Mouse (Mus musculus): ENCODE measurements at regions not wholly inside any gene's neighbourhood (a gene's known extent, or its start where the extent isn't known, plus 50 kb on each side); places are given as distances from the start of the nearest gene placed in this dataset.
"Not testable (repeated sequence)": the region's sequence is repeated elsewhere in the genome, so short reads cannot be mapped to it uniquely, and the experiment has no call there.

DNA sequence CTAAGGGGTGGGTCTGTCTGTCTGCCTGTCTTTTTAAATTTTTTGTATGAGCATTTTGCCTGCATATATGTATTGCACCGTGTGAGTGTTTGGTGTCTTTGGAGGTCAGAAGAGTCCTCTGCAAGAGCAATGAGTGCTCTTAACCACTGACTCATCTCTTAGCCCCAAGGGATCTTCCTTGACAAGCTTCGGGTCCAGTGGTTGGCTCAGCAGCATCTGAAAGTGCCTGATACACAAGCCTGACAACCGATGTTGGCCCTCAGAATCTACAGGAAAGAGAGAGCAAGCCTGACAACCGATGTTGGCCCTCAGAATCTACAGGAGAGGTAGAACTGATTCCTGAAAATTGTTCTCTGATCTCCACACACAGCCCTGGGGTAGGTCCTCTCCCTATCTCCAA is 110.7 kb upstream of the Teddm2 start:
- ATAC-seq (replicated peaks; ENCODE audit: low read depth, poor library complexity, severe bottlenecking), result no peak

DNA sequence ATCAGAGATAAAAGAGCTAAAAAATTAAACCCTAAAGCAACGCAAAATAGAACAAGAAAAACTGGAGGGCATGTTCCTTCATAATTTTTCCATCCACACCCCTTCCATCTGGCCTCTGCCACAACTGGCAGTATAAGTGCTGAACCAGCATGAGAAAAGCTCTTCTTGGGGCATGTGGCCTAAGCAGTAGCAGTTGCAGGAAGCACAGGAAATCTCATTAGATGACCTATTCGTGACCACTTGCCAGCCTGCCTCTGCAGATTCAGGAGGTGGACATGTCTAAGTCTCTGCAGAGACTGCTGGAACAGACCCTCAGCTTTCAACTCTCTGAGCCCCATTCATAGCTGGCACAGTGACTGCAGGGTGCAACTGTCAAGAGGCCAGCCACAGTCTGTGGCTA is 116.5 kb upstream of the Teddm2 start:
- no peak for ATAC-seq (replicated peaks; ENCODE audit: low read depth, poor library complexity, severe bottlenecking)

DNA sequence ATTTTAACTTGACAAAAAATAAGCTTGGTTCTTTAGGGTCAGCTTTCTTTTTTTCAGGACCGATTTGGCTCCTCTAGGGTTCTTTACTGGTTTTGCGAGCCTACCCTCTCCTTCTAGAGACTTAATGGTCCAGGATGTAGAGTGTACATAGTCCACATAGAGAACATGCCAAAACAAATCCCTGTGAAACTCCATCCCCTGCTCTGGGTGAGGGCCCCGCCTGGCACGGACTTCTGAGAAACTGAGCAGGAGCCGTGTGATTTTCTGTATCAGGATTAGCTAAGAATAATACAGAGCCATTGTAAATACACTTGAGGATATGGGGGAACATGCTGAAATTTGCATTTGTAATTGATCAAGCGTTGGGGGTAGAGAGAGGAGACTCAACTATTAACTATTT is 118.2 kb upstream of the Teddm2 start:
- no peak for ATAC-seq (replicated peaks; ENCODE audit: low read depth, poor library complexity, severe bottlenecking)

DNA sequence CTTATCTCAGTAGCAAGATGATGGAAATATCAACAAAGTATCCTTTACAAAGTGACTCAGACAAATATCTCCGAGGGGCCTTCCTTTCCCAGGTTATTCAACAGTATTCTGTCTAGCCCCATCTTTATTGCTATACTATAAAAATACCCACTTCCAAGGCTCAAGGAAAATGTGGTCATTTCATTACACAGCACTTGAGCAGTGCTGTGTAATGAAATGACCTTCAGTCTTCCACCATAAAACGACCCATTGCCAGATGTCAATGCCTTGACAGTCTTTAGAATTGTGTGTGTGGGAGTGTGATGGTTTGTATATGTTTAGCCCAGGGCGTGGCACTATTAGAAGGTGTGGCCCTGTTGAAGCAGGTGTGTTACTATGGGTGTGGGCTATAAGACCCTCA is 124.3 kb upstream of the Teddm2 start:
- no peak for ATAC-seq (replicated peaks; ENCODE audit: low read depth, poor library complexity, severe bottlenecking)

DNA sequence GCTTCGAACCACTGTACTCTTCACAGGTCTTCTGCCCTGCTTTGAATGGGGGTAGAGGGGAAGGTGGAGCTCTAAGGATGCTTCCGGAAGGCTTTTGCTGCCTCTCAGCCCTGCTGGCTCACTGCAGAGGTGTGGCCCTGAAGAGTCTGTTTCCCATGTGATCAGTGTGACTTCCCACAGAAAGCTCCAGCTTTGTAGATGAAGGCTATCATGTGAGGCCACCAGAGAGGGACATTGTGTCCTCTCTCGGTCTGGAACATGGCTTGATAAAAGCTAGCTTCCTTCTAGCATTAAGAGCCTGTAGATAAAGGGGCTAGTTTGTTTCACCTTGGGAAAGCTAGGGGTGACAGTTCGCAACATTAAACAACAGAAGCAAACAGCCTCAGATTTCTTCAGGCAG is 127.3 kb upstream of the Teddm2 start:
- no peak for ATAC-seq (replicated peaks; ENCODE audit: low read depth, poor library complexity, severe bottlenecking)

DNA sequence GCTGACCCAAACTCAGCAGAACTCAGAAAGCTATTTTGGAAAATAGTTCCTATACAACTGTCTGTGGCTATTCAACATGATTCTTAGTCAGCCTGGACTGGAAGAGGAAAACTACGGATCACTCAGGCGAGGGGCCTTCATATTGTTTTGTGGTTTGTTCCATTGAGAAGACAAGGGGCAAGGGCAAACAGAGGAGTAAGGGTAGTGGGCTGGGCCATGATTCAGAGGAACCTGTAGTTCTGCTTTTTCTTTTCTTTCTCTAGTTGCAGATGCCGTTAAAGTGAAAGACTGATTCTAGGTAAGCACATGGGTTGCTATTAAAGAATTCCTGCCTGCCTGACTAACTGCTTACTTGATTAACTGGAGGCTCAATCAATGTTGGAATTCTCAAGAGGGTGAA is 129.8 kb upstream of the Teddm2 start:
- 0 out of 2 replicates have a peak, but pooled peaks have one; percentile 9 for ATAC-seq (replicated peaks; ENCODE audit: low read depth, poor library complexity, severe bottlenecking)

DNA sequence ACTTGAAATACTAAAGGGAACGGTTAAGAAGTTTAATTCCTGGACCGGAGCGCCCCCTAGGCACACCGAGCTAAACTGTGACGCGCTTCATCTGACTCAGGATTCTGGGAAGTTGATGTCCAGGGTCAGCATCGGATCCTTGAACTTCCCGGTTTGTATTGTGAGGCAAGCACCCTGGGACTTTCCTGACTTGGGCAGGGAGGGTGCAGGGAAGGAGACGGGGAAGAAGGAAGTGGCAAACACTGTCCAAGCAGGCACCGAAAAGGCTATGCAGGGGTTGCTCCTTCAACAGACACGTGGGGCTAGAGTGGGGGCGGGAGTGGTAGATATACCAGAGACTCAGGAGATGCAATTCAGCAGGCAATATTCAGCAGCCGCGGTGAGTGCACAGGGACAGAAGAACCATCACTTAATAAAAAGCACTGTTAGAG is 132.7 kb upstream of the Teddm2 start:
- peak; percentile 28 for ATAC-seq (replicated peaks; ENCODE audit: low read depth, poor library complexity, severe bottlenecking)

DNA sequence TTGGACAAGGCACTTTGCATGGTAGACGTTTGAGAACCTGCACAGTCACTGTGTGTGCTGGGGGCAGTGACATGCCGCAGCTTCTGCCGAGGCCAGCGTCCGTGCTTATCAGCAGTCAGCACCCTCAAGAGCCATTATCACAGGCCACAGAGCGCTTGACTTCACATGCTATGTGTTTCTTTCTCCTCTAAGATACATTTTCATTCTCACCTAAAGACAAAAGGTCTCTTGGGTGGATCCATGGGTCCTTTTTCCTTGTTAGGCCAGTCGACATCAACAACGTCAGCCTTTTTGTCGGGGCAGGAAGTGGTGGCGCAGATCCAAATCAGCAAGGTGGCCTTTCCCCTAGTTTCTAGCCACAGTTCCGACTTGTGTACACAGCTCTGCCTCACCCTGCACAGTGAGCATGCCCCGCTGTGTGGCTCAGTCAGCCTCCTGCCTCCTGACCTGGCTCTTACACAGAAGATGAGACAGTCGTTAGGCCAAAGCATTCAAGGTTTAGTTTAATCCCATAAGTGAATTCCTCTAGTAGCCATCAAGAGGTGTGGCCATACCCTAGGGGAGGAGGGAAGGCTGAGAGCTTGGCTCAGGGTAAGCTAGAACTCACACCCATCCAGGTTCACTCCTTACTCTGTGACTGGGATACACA is 134.1 kb upstream of the Teddm2 start:
- peak; percentile 83 for ATAC-seq (replicated peaks; ENCODE audit: low read depth, poor library complexity, severe bottlenecking)

DNA sequence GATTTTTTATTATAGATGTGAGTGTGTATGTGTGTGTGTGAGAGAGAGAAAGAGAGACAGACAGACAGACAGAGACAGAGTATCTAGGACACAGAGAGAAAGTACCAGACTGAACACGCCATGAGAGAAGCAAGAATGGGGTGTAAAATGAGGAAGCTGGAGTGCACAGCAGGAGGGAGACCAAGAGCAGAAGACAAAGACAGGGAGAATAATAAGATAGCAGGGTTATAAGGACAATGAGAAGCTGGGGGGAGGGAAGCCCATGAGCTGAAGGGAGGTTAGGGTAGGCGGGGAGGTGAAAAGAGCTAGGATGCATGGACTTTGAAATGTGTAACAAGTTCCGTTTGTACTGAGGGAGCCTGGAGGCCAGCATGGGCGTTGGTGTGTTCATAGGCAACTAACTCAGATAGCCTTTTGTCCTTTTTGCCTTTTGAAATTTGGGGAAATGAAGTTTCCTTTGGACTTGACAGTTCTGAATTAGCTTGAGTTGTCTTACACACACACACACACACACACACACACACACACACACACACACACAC is 136.8 kb upstream of the Teddm2 start:
- ATAC-seq (replicated peaks; ENCODE audit: low read depth, poor library complexity, severe bottlenecking), result no peak

DNA sequence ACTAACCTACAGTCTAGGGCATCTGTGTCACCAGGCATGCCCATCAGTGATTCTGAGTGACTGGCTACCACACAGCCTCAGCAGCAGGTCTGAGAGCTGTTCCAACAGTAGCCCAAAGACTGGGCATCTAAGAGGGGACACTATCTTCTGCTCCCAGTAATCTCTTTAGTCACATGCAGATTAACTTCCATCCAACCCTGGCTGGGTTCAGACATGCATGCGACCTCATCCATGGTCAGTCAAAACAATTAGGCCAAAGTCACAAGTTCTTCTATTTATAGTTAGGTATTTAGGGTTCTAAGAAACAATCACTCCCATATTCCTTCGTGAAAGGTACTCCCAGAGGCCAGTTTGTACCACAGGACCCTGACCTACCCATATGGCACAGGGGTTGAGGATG is 138.2 kb upstream of the Teddm2 start:
- ATAC-seq (replicated peaks; ENCODE audit: low read depth, poor library complexity, severe bottlenecking), result no peak

DNA sequence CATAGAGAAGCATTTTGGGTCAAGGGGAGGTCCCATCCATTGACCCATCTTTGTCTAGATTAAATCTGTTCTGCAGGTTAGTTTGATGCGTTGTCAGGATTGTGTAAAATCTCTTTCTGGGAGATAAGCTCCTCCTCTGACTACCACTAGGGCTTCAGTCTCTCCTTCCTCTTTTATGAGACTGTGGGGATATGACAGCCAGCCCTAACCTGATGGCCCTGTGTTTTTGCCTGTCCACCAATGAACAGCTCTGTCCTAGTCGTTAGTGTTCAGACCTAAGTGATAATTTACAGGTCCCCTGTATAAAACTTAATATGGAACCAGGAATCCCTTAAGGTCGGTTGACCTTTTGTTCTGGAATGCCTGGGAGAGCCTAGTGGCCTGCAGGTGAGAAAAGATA is 140.9 kb upstream of the Teddm2 start:
- peak; percentile 69 for ATAC-seq (replicated peaks; ENCODE audit: low read depth, poor library complexity, severe bottlenecking)

DNA sequence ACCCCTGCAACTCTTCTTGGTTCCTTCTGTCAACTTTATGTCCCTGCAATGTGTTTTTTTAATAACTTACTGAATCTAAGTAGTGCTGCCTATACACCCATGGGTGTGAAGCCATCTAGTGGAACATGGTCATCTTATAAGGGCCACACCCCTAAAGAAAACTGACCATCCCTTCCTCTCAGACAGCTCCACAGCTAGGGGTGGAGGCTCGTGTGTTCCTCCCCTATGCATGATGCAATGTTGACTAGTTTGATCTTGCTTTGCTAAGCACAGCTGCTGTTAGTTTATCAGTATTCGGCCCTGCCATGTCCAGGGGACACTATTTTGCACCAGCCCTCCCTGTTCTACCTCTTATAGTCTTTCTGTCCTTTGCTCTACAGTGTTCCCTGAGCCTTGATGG is 142.9 kb upstream of the Teddm2 start:
- ATAC-seq (replicated peaks; ENCODE audit: low read depth, poor library complexity, severe bottlenecking), result no peak

DNA sequence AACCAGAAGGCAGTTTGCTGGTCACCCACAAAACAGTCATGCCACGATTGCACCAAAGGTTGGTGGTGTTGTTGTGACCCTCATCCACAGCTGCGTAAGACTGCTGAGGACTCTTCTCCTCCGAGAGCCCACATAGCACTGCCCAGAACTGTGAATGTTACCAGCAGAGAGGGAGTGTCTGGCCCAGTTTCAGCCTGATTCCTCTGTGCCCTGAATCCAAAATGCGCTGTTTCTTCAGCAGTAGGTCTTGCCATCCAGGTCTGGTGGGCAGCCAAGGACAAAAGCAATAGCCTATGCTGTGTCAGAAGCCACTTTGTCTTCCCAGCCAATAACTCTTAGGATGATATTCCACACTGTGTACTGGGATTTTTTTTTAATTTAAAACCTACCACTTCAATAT is 144.7 kb upstream of the Teddm2 start:
- ATAC-seq (replicated peaks; ENCODE audit: low read depth, poor library complexity, severe bottlenecking), result no peak

DNA sequence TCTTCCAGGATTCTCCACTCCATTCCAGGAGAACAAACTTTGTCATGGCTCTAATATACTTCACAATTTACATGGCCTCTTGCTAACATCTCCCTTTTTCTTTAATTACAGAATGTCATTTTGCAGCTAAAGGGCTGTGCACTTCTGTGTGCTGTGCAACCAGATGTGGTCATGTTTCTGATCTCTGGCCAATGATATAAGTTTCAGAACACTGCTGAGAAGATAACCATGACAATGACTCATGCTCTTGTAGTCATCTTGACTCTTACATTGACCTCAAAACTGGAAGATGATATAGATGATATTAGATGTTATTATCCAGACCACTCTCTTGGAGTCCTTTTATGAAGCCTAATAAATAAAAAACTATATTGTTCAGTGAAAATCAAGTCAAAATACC is 145.9 kb upstream of the Teddm2 start:
- ATAC-seq (replicated peaks; ENCODE audit: low read depth, poor library complexity, severe bottlenecking), result no peak

DNA sequence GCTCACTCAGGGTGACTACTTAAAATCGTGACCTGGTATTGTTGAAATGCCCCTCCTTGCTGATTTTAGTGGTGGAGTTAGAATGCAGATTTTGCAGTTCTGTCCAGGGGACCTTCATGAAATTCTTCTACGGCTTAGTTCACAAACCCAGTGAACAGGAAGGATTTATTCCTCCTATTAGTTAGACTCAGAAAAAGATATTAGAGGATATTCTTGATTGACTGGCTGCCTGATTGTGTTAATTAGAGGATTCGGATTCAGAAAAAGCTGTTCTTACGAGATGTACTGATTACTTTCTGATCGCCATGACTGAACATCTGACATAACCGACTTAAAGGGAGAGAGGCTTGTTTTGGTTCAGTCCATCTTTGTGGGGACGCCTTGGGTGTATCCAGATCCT is 147.3 kb upstream of the Zfp648 start:
- ATAC-seq (replicated peaks; ENCODE audit: low read depth, poor library complexity, severe bottlenecking), result no peak

DNA sequence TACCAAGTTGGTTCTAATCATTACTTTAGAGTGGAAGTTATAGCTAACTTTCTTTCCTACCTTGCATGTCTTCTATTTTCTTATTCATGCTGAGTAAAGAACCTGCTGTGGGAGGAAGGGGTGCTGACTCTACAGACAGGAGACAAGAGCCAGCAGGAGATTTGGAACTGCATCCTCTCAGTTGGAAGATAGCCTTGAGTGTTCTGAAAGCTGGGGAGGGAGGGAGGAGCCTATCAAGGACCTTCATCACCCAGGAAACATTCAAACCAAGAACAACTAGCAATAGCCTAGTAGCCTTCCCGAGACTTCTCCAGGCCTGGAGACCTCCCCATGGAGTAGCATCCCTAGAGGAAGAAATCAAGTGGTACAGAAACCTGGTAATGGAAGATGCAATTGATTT is 146.1 kb upstream of the Zfp648 start:
- no peak for ATAC-seq (replicated peaks; ENCODE audit: low read depth, poor library complexity, severe bottlenecking)

DNA sequence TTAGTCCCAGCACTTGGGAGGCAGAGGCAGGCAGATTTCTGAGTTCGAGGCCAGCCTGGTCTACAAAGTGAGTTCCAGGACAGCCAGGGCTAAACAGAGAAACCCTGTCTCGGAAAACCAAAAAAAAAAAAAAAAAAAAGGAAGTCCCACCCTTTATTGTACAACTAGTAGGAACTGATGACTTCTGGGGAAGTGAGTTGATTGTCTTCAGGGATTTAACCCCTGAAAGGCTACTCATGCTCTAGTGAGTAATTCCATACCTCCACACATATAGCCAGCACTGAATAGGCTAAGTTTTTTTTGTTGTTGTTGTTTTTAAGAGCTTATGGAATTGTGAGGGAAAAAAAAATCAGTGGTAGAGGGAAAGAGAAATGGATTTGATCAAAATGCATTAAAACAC is 139.6 kb upstream of the Zfp648 start:
- not testable (repeated sequence) for ATAC-seq (replicated peaks; ENCODE audit: low read depth, poor library complexity, severe bottlenecking)

DNA sequence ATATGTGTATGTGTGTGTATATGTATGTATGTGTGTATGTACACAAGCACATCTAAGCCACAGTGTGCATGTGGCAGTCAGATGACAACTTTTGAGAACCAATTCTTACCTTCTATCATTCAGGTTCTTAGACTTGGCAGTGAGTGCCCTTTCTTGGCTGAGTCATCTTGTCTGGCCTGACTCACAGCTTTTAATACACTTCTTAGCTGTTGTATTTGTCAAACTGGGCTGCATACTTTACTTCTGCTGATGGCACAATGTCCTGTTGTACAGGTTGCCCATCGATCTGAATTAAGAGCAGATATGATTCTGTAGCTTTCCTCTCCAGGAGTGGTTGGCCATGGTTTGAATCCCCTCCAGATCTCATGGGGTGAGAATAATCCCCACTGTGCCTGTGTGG is 139.1 kb upstream of the Zfp648 start:
- no peak for ATAC-seq (replicated peaks; ENCODE audit: low read depth, poor library complexity, severe bottlenecking)

DNA sequence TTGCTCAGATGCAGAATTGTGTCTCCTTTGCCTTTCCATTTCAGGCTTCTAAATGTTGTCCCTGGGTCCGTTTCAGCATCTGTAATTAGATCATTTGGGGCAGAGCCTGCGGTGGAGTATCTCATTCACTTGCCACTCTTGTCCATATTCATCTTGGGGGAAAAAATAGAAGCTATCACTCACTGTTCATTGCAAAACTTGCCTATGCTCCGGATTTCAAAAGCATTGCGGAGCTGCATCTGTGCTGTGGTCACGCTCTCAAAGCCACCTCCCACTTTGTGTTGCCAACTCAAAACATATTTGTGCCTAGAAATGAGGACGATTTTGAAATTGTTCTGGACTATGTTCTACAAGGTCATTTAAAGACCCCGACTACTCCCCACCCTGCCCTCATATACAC is 138.3 kb upstream of the Zfp648 start:
- ATAC-seq (replicated peaks; ENCODE audit: low read depth, poor library complexity, severe bottlenecking), result 0 out of 2 replicates have a peak, but pooled peaks have one; percentile 15

DNA sequence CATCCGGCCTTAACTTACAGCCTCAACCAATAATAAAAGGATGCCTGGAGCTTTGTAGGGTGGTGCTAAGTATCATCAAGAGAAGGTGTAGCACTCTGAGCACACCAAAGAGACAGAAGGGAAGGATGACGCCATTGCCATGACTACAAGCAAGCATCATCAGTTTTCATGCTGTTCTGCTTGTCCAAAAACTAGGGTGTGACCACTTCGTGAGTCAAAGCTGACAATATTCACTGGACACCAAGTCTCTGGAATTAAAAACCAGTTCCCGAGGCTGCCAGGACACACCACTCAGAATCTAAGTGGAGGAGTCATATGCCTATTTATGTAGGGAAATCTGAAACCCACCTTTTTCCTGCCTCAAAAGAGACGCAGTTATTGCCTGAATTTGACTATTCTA is 136.4 kb upstream of the Zfp648 start:
- no peak for ATAC-seq (replicated peaks; ENCODE audit: low read depth, poor library complexity, severe bottlenecking)

DNA sequence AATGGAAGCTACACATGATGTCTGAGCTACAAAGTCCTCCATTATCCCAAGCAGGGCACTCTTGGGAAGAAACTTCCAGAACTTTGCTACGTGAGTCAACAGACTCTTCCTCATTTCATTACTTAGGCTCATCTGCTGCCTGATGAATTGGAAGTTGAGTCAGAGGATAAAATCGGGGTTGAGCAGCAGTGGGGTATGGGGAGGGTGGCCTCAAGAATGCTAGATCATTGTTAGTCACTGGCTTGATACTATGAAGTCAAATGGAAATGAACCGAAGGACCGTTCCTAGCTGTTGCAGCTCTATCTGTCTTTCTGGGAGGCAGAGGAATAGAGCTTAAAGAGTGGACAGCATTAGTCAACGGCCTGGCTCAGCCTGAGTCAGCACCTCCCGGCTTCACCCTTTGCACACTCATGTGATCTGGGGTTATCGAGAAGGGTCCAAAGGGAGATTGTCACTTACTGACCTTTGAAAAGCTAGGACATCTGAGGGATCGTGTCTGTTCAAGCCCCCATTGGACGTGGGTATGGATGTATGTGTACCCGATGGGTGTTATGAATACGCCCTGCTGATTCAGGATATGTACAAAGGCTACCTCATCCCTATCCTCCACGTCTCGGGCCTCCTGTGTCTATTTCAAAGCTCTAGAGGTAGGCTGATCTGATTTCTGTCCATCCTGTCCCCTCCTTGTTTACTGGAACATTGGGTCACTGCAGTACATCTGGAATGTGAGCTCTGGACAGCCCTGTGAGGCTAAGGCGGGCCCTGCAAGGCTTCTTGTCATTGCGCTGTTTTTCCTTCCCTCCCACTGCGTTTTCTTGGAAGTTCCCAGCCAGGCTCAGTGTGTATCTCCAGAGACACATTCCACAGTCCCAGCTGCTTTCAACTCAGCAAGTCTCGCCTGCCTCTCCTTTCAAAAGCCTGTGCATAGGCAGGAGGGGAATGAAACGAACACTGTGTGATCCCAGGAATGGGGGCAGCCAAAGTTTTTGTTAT is 135.4 kb upstream of the Zfp648 start:
- no peak for ATAC-seq (replicated peaks; ENCODE audit: low read depth, poor library complexity, severe bottlenecking)

Data from common myeloid progenitor, adult 5-6 weeks (primary cell).